Mouse (Mus musculus) cortical plate, adult 2 months (tissue): Measurements from ENCODE around the gene Eipr1.
A peak's percentile ranks its signal among the peaks of the same experiment; 100 is the strongest.

Experiments used
- CTCF ChIP-seq: fragments of 200-500 bp; IDR thresholded peaks from 2 replicates; pipeline ENCODE4 v1.5.1; 2011; ENCODE audit warnings: mild to moderate bottlenecking, control low read depth, low read length; ENCODE audit not compliant: insufficient read depth; ENCODE audit errors: extremely low read depth
- POLR2A ChIP-seq: fragments of 200-500 bp; IDR thresholded peaks from 2 replicates; pipeline ENCODE4 v1.6.1; 2011; ENCODE audit warnings: mild to moderate bottlenecking, low read length, control low read depth; ENCODE audit not compliant: insufficient read depth; ENCODE audit errors: extremely low read depth

DNA sequence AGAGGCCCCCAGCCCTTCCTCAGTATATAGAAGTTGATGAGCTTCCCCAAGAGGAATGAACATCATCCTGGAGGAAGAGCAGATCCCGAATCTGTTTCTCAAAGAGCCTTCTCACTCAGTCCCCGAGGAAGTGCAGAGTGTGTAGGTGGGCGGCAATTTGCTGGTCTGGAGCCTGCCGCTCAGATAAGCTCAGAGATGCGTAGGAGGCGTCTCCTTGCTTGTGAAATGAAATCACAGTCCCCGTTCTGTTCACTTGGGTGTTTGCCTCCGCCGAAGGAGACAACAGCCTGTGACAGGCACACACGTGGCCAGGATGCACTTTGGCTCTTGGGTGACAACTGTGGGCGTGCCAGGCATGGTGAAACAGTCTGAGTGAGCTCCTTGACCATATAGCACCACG is 120.7 kb downstream of the Eipr1 start:
- TF ChIP-seq CTCF: no peak
- TF ChIP-seq POLR2A: peak; percentile 17; the same call in 1 of the 2 replicates
